Mouse (Mus musculus) thymus, adult 2 months (tissue): ENCODE measurements around the gene Pla2g6. TPM values are rescaled to one million over a fixed set of nuclear protein-coding genes. Genes with fewer than 3 reads are reported as not detected.

Source experiments
- DNase-seq: peaks from one replicate; pipeline ENCODE4 v3.0.0; 2021
- H3K27ac ChIP-seq: fragments of 200-500 bp; 2 replicates; pipeline ENCODE4 v1.5.1; 2012; ENCODE audit warnings: low read length, control low read depth; ENCODE audit not compliant: control insufficient read depth, insufficient read depth
- H3K27me3 ChIP-seq: fragments of 200-500 bp; 2 replicates; pipeline ENCODE4 v1.6.1; 2012; ENCODE audit warnings: mild to moderate bottlenecking, low read length, moderate library complexity, mixed read lengths; ENCODE audit not compliant: control insufficient read depth, insufficient read depth
- H3K36me3 ChIP-seq: fragments of 200-500 bp; 2 replicates; pipeline ENCODE4 v1.6.1; 2012; ENCODE audit warnings: mild to moderate bottlenecking, low read length, moderate library complexity; ENCODE audit not compliant: control insufficient read depth, insufficient read depth
- H3K4me1 ChIP-seq: fragments of 200-500 bp; replicated peaks from 2 replicates; pipeline ENCODE4 v1.6.1; 2012; ENCODE audit warnings: low read length; ENCODE audit not compliant: control insufficient read depth, insufficient read depth
- H3K4me3 ChIP-seq: fragments of 200-500 bp; 2 replicates; pipeline ENCODE4 v1.5.1; 2012; ENCODE audit warnings: mild to moderate bottlenecking, low read length, control low read depth, moderate library complexity; ENCODE audit not compliant: control insufficient read depth, insufficient read depth
- CTCF ChIP-seq: fragments of 200-500 bp; IDR thresholded peaks from 2 replicates; pipeline ENCODE4 v1.5.1; 2012; ENCODE audit warnings: mild to moderate bottlenecking, control low read depth, low read length, moderate library complexity, borderline replicate concordance; ENCODE audit not compliant: control insufficient read depth, poor library complexity, insufficient read depth; ENCODE audit errors: extremely low read depth
- POLR2A ChIP-seq: fragments of 200-500 bp; IDR thresholded peaks from 2 replicates; pipeline ENCODE4 v1.6.1; 2012; ENCODE audit warnings: mild to moderate bottlenecking, low read length, control low read depth, moderate library complexity; ENCODE audit not compliant: control insufficient read depth, poor library complexity, insufficient read depth; ENCODE audit errors: extremely low read depth
- WGBS: fragments of 180-500 bp; shearing (Covaris S2); methylation state at CpG from one replicate; pipeline ENCODE4 v1.1.7; 2018; 5-methylcytosine and 5-hydroxymethylcytosine counted together
- polyA plus RNA-seq: library from polyadenylated mRNA; depleted of rRNA; stranded (reverse); fragments of >200 nt; gene quantifications from 2 replicates; pipeline ENCODE4 v1.2.3, GENCODE M21; 2012; rRNA removed

Gene Pla2g6
- polyA plus RNA-seq, 1 experiment = 71.4 TPM

DNA sequence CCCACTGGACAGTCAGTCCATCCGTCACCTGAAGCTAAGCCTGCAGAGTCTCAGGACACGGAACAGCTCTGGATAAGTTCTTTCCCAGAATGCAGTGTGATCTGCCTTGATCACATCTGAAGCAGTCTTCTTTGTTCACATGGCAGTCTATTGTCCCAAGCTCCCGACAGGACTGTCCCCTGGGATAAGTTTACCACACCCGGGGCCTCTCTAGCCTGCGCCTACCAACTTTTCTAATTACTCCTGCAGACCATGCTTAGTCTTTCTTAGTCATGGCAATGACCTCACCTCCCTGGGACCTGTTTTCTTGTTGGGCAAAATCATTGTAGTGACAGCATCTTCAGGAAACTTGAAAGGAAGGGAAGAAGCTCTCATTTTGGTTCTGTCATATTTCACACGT is 90.2 kb downstream of the Pla2g6 start:
- no peaks in the 10 kb centered on the region for H3K4me1 ChIP-seq
- TF ChIP-seq CTCF (no peak), POLR2A (no peak)
- DNase-seq = no peak
- no peaks in the 10 kb centered on the region for H3K27me3 ChIP-seq
- H3K36me3 ChIP-seq = no peaks in the 10 kb centered on the region
- no peak overlapping the region for H3K27ac ChIP-seq
- H3K4me3 ChIP-seq = no peak overlapping the region
- 94% methylated on average over 6 of the region's 6 CpGs for WGBS

Other genes with a start within 250 kb of the Pla2g6 start
- 46.1 and 47.3 TPM in 2 replicates for gene Micall1, start 219.5 kb downstream of the Pla2g6 start, polyA plus RNA-seq
- 37.3 and 38.0 TPM in 2 replicates for gene Polr2f, start 187.4 kb downstream of the Pla2g6 start, polyA plus RNA-seq
- gene 1700088E04Rik, start 187.1 kb downstream of the Pla2g6 start, polyA plus RNA-seq = 1.3 and 1.8 TPM in 2 replicates
- 0.87 and 0.88 TPM in 2 replicates for gene Sox10, start 163.2 kb downstream of the Pla2g6 start, polyA plus RNA-seq
- 27.1 and 27.7 TPM in 2 replicates for gene Pick1, start 99.2 kb downstream of the Pla2g6 start, polyA plus RNA-seq
- 0.11 and 0.24 TPM in 2 replicates for gene Gm49486, start 99.0 kb downstream of the Pla2g6 start, polyA plus RNA-seq
- 0.15 TPM in 1 of 2 replicates, not detected in the other for gene Slc16a8, start 73.6 kb downstream of the Pla2g6 start, polyA plus RNA-seq
- gene Baiap2l2, start 42.9 kb downstream of the Pla2g6 start, polyA plus RNA-seq = 0.68 and 2.9 TPM in 2 replicates
- gene Maff, start 18.2 kb upstream of the Pla2g6 start, polyA plus RNA-seq = 7.4 and 8.1 TPM in 2 replicates
- 225 and 303 TPM in 2 replicates for gene Tmem184b, start 75.2 kb upstream of the Pla2g6 start, polyA plus RNA-seq
- gene Csnk1e, start 127.2 kb upstream of the Pla2g6 start, polyA plus RNA-seq = 155 and 173 TPM in 2 replicates
- not detected in 2 replicates for gene Kcnj4, start 176.9 kb upstream of the Pla2g6 start, polyA plus RNA-seq
- 2.0 and 3.4 TPM in 2 replicates for gene Kdelr3, start 188.0 kb upstream of the Pla2g6 start, polyA plus RNA-seq
- gene Ddx17, start 218.4 kb upstream of the Pla2g6 start, polyA plus RNA-seq = 526 and 554 TPM in 2 replicates